Mouse (Mus musculus): ENCODE measurements around the gene Ifnl2. TPM values are rescaled to one million over a fixed set of nuclear protein-coding genes. Genes with fewer than 3 reads are reported as not detected.
"Not testable (repeated sequence)": the region's sequence is repeated elsewhere in the genome, so short reads cannot be mapped to it uniquely, and the experiment has no call there.

Ifnl2 gene
- total and polyA plus RNA-seq, 3 experiments = not detected

DNA sequence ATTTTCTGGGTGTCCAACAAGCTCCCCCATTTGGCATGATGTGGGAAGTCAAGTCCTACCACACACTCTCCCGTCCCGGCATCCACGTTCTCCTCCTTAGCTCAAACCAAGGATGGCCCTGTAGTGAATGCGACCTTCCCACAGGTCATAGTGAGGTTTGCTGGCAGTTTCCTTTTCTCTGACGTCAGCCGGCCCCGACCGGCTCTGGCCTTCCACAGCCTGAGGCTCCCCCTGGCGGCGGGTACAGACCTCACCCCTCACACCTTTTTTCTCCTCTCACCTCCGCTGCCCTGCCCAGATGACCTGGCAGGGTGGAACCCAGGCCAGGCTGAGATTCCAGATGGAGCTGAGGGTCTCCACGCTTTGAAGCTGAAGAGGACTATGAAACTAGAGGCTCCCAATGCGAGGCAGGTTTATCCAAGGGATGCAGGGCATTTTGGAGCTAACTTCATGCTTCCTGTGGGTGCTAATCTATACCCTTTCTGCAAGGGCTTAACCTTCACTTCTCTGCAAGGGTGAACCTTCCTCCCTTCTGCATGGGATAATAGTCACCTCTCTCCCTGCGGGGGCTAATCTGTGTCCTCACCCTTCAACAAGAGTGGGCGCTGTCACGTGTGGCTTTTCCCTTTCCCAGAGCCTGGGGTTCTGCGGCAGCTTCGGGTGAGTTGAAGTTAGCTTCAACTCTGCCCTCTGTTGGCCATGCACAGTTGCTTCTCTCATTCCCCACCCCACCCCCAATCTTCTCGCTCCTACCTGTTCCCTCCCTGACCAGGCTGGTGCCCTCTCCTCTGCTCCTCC is 17.9 kb upstream of the Ifnl2 start (continued):
- no peak for TF ChIP-seq POLR2AphosphoS2 (IDR thresholded peaks at IDR 0.05; ENCODE audit: low read depth, low read length)
- TF ChIP-seq POLR2A (IDR thresholded peaks at IDR 0.05; ENCODE audit: low read depth, low read length) = peak; percentile 48; the same call in 1 of the 2 replicates
- no peak for TF ChIP-seq MYC (IDR thresholded peaks at IDR 0.05; ENCODE audit: low read depth, low read length)
- no peak for TF ChIP-seq MAFK (IDR thresholded peaks at IDR 0.05; ENCODE audit: insufficient replicate concordance, low read length)
- TF ChIP-seq USF1 (IDR thresholded peaks at IDR 0.05; ENCODE audit: low read depth, low read length) = peak; percentile 41
- TF ChIP-seq CHD1 (IDR thresholded peaks at IDR 0.05; ENCODE audit: low read depth, low read length) = no peak
- TF ChIP-seq MAX (IDR thresholded peaks at IDR 0.05; ENCODE audit: low read length) = peak; percentile 57; the same call in 1 of the 2 replicates
- peak; percentile 95 for TF ChIP-seq SMC3 (IDR thresholded peaks at IDR 0.05; ENCODE audit: low read depth, low read length)
- 0 out of 2 replicates have a peak, but pooled peaks have one; percentile 1 for TF ChIP-seq MAZ (IDR thresholded peaks at IDR 0.05; ENCODE audit: low read depth, low read length)
- no peak for TF ChIP-seq ZNF384 (IDR thresholded peaks at IDR 0.05; ENCODE audit: low read depth, low read length)
- TF ChIP-seq IRF4 (IDR thresholded peaks at IDR 0.05; ENCODE audit: low read depth, low read length) = no peak; the same call in 1 of the 2 replicates
- peak; percentile 38; the same call in 1 of the 2 replicates for TF ChIP-seq NELFE (IDR thresholded peaks at IDR 0.05; ENCODE audit: low read depth, low read length)
- TF ChIP-seq NRF1 (IDR thresholded peaks at IDR 0.05; ENCODE audit: low read depth, low read length) = no peak
- no peak for TF ChIP-seq RCOR1 (conservative IDR thresholded peaks at IDR 0.05; ENCODE audit: low read depth, low read length)
- TF ChIP-seq MXI1 (IDR thresholded peaks at IDR 0.05; ENCODE audit: low read depth, low read length) = 0 out of 2 replicates have a peak, but pooled peaks have one; percentile 26
- TF ChIP-seq ETS1 (conservative IDR thresholded peaks at IDR 0.05; ENCODE audit: low read depth, low read length) = no peak
- TF ChIP-seq E2F4 (IDR thresholded peaks at IDR 0.05; ENCODE audit: insufficient replicate concordance, low read depth, low read length) = no peak
- no peak for TF ChIP-seq MEF2A (IDR thresholded peaks at IDR 0.05; ENCODE audit: borderline replicate concordance, low read depth, low read length)
- TF ChIP-seq ZMIZ1 (IDR thresholded peaks at IDR 0.05; ENCODE audit: low read depth, low read length) = no peak

DNA sequence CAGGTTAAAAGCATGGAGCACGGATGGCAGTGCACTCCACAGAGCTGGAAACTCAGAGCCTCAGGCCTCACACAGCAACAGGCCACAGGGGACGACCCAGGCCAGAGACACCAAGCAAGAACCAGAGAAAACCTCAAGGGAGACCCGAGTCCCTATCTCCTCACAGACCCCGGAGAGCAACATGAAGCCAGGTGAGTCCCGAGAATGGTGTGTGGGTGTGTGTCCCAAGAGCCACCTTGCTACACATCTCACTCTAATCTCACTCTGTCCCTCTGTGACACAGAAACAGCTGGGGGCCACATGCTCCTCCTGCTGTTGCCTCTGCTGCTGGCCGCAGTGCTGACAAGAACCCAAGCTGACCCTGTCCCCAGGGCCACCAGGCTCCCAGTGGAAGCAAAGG is 12.3 kb upstream of the Ifnl2 start, which contains the start of gene Ifnl3:
Gene Ifnl3 (plus strand): TSS at position 301 of the 400 bp plus-strand sequence.
- H3K27me3 ChIP-seq (replicated peaks) = peaks cover 24% of the 10 kb centered on the region
- dilution Hi-C loops (cut with MboI; ENCODE audit: extremely low pct_ligation_motif_present, extremely low pct_unique_long_range_greater_than_20kb, low sequenced_read_pairs); H3K27ac ChIP-seq (ENCODE audit: insufficient read depth, low read depth); H3K4me3 ChIP-seq (replicated peaks in 1 of 3; ENCODE audit: low read depth in 2 of 3, low read length in 2 of 3, poor library complexity in 1 of 3); H3K4me2 ChIP-seq (ENCODE audit: insufficient read depth, low read depth, poor library complexity, severe bottlenecking); H3K36me3 ChIP-seq (replicated peaks in 1 of 2; ENCODE audit: control insufficient read depth in 1 of 2, insufficient read depth in 1 of 2, low read length in 1 of 2); in situ Hi-C loops (cut with MboI; ENCODE audit: low pct_ligation_motif_present, low pct_unique_long_range_greater_than_20kb, low sequenced_read_pairs); H3K9me3 ChIP-seq (replicated peaks; ENCODE audit: low read length); H3K4me1 ChIP-seq (ENCODE audit: control insufficient read depth in 1 of 2, insufficient read depth in 2 of 2); DNase-seq (ENCODE audit: extremely low read depth); H3K79me2 ChIP-seq (replicated peaks; ENCODE audit: control insufficient read depth, extremely low read depth, insufficient read depth, poor library complexity, severe bottlenecking); H3K9ac ChIP-seq (ENCODE audit: insufficient read depth, low read depth): not testable (repeated sequence)
